In the genomic region with DNA sequence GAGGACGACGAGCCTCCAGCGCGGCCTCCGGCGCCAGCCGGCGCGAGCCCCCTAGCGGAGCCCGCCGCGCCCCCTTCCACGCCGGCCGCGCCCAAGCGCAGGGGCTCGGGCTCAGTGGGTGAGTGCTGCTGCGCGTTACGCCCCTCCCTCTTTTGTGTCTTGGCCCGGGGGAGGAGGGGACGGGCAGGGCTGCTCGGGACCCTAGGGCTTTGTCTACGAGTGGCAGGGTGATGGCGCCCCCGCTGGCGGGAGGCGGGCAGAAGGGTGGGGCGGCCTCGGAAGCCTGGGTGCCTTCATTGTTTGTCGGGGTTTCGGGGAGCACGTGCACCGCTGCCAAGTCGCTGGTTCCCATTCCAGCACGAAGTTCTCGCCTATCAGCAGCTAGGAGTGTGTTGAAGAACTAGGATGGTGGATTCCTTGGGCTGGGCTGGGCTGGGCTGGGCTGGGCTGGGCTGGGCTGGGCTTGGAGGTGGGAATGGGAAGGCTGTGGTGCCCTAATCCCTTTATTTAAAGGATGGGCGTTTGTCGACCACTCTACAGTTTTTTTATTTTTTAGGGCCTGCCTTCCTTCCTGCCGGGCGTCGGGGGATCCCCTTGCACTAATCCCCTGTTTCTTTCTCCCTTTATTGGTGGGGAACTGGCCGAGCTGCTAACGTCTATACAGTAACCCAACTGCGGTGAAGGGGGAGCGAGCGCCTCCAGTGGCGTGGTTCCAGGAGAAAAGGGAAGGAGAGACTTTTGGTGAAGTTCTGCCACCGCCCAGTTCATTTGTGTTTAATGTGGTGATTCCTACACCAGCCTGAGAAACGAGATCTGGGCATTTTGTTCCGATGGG, we compare ENCODE assay signal across 8 mouse cellular contexts. TPM values are rescaled to one million over a fixed set of nuclear protein-coding genes. Genes with fewer than 3 reads are reported as not detected.
DNase-seq lines count a peak whose midpoint lies in the region; ATAC-seq and TF ChIP-seq lines count a peak whose summit lies in the region.

No protein-coding gene starts in this region.

- H3K27ac ChIP-seq in cerebellum, adult 2 months (ENCODE audit: insufficient read depth, low read length): peak overlapping the region; percentile 80
- peak overlapping the region; percentile 99 for H3K27ac ChIP-seq in lung, embryonic 15.5 days
- peak overlapping the region; percentile 90 for H3K27ac ChIP-seq in olfactory bulb, adult 2 months (ENCODE audit: insufficient read depth, low read depth, low read length)

- no peaks in the 10 kb centered on the region for H3K36me3 ChIP-seq in lung, embryonic 15.5 days

- H3K9me3 ChIP-seq in lung, embryonic 15.5 days: no peaks in the 10 kb centered on the region

- H3K27me3 ChIP-seq in cerebellum, adult 2 months (ENCODE audit: control insufficient read depth, insufficient read depth, low read length): no peaks in the 10 kb centered on the region
- H3K27me3 ChIP-seq in lung, embryonic 15.5 days: no peaks in the 10 kb centered on the region

- DNase-seq in MEL-GATA-1-ER (ENCODE audit: extremely low read depth, low read depth): peak; percentile 75
- peak; percentile 82 to 86 for DNase-seq in cerebellum, adult 2 months
- DNase-seq in forelimb bud, embryonic 11.5 days (ENCODE audit: low read depth, low spot score): peak; percentile 84
- peak; percentile 75 for DNase-seq in layer of hippocampus, adult 9-10 months (ENCODE audit: low spot score)
- peak; percentile 92 to 94 for DNase-seq in thymus, adult 18-20 months

- TF ChIP-seq CTCF in cerebellum, adult 2 months (IDR thresholded peaks at IDR 0.05; ENCODE audit: borderline replicate concordance, insufficient read depth, low read depth, low read length): peak; percentile 47; the same call in 1 of the 2 replicates
- TF ChIP-seq CTCF in olfactory bulb, adult 2 months (IDR thresholded peaks at IDR 0.05; ENCODE audit: insufficient read depth, low read depth, low read length): peak; percentile 52

- no peak for TF ChIP-seq POLR2A in cerebellum, adult 2 months (IDR thresholded peaks at IDR 0.05; ENCODE audit: borderline replicate concordance, insufficient read depth, low read length)
- no peak for TF ChIP-seq POLR2A in olfactory bulb, adult 2 months (IDR thresholded peaks at IDR 0.05; ENCODE audit: insufficient read depth, low read depth, low read length)

- H3K4me2 ChIP-seq in lung, embryonic 15.5 days: peak overlapping the region; percentile 61

- WGBS in cerebellum, adult 2 months: under 1% methylated on average over 52 of the region's 53 CpGs
- under 1% methylated on average over 50 of the region's 53 CpGs for WGBS in lung, embryonic 15.5 days
- WGBS in olfactory bulb, adult 2 months: 1% methylated on average over 53 of the region's 53 CpGs

- no peaks in the 10 kb centered on the region for H3K4me1 ChIP-seq in cerebellum, adult 2 months (ENCODE audit: control insufficient read depth, insufficient read depth, low read length)
- H3K4me1 ChIP-seq in lung, embryonic 15.5 days: peaks cover 12% of the 10 kb centered on the region
- peaks cover 4% of the 10 kb centered on the region for H3K4me1 ChIP-seq in olfactory bulb, adult 2 months (ENCODE audit: control insufficient read depth, insufficient read depth, low read length)

- H3K9ac ChIP-seq in lung, embryonic 15.5 days: peak overlapping the region; percentile 98

- peak; percentile 63 to 68 for ATAC-seq in hematopoietic stem cell, adult 5-6 weeks (replicated peaks in 1 of 2; ENCODE audit: insufficient read depth in 1 of 2, low FRiP score in 2 of 2, low TSS enrichment in 1 of 2, low read depth in 1 of 2, poor library complexity in 2 of 2, severe bottlenecking in 2 of 2)
- peak; percentile 89 for ATAC-seq in lung, embryonic 15.5 days (ENCODE audit: borderline replicate concordance, extremely low read depth, low FRiP score, low TSS enrichment)

- peak overlapping the region; percentile 76 for H3K4me3 ChIP-seq in cerebellum, adult 2 months (replicated peaks; ENCODE audit: insufficient read depth, low read depth, low read length)
- peak overlapping the region; percentile 99 for H3K4me3 ChIP-seq in lung, embryonic 15.5 days
- H3K4me3 ChIP-seq in olfactory bulb, adult 2 months (ENCODE audit: insufficient read depth, low read depth, low read length): peak overlapping the region; percentile 99

RNA-seq across cellular contexts. Expression of a gene that starts 1.0 kb away (rescaled TPM):
- polyA plus RNA-seq in cerebellum, adult 2 months (2012; rRNA removed): 370 and 418 TPM in 2 replicates
- total RNA-seq in hematopoietic stem cell, adult 5-6 weeks (2017): 126 and 139 TPM in 2 replicates
- polyA plus RNA-seq in lung, embryonic 15.5 days (2015; fragmentation: Nextera tagmentation; extraction: Ambion mirVana): 52.2 and 52.6 TPM in 2 replicates
- 230 and 407 TPM in 2 replicates for polyA plus RNA-seq in olfactory bulb, adult 2 months (2012; ENCODE audit: insufficient read depth, insufficient read length, low replicate concordance, missing spikeins)

Comparison
In these comparisons a context has a peak if more than half of its experiments do, and no peak if none do; other contexts are left out.
1. Peak in every context shown above with its lines: DNase-seq, ATAC-seq, H3K4me3 ChIP-seq and H3K27ac ChIP-seq.